Mouse (Mus musculus) neutrophil, adult 65 days (primary cell): ENCODE measurements around the gene Gtse1. TPM values are rescaled to one million over a fixed set of nuclear protein-coding genes. Genes with fewer than 3 reads are reported as not detected.

Experiments used
- total RNA-seq: library from RNA; stranded (reverse); gene quantifications from 2 replicates; pipeline ENCODE4 v1.2.4, GENCODE M21; 2023

Gene Gtse1
- total RNA-seq = 11.5 and 13.7 TPM in 2 replicates

GRCm38 (mm10) chr15:85859490-85860031, at the start of gene Gtse1:
Gene Gtse1 (plus strand): TSS chr15:85859745.

GRCm38 (mm10) chr15:85811535-85812277, 47.8 kb upstream of the Gtse1 start, which contains the start of gene Cdpf1:
Gene Cdpf1 (minus strand): TSS chr15:85811697.

GRCm38 (mm10) chr15:85821203-85822010, 38.1 kb upstream of the Gtse1 start, which contains the start of gene Pkdrej:
Gene Pkdrej (minus strand): TSS chr15:85821734.

GRCm38 (mm10) chr15:85831954-85832590, 27.5 kb upstream of the Gtse1 start, which contains the start of gene Ttc38:
Gene Ttc38 (plus strand): TSS chr15:85832306.

GRCm38 (mm10) chr15:85878848-85879497, 19.4 kb downstream of the Gtse1 start, which contains the start of gene Trmu:
Gene Trmu (plus strand): TSS chr15:85879312.

Other genes starting within 250 kb of the Gtse1 start
- not detected in 2 replicates for gene Ppara, start 124.8 kb upstream of the Gtse1 start, total RNA-seq
- 3.5 and 5.3 TPM in 2 replicates for gene Cdpf1, start 48.0 kb upstream of the Gtse1 start, total RNA-seq
- not detected in 2 replicates for gene Pkdrej, start 38.0 kb upstream of the Gtse1 start, total RNA-seq
- gene Ttc38, start 27.4 kb upstream of the Gtse1 start, total RNA-seq = 5.7 and 6.5 TPM in 2 replicates
- 4.3 and 6.2 TPM in 2 replicates for gene Trmu, start 19.6 kb downstream of the Gtse1 start, total RNA-seq
- gene Celsr1, start 174.0 kb downstream of the Gtse1 start, total RNA-seq = 1.2 and 1.4 TPM in 2 replicates
- gene Gramd4, start 197.9 kb downstream of the Gtse1 start, total RNA-seq = 9.8 and 11.7 TPM in 2 replicates